Mouse (Mus musculus) midbrain, postnatal 0 days (tissue): ENCODE results near the gene T. TPM values are rescaled to one million over a fixed set of nuclear protein-coding genes. Genes with fewer than 3 reads are reported as not detected.
A peak's percentile ranks its signal among the peaks of the same experiment; 100 is the strongest.

Source experiments
- ATAC-seq: fragments of 200-750 bp; cut with Nextera tagmentation; 2 replicates; pipeline ENCODE4 v1.8.0; 2017; ENCODE audit warnings: moderate number of reproducible peaks, mild to moderate bottlenecking, moderate TSS enrichment, moderate library complexity; ENCODE audit not compliant: low FRiP score
- DNase-seq: peaks from one replicate; pipeline ENCODE4 v3.0.0-alpha.2; 2015; ENCODE audit warnings: low spot score
- H3K27ac ChIP-seq: fragments of 300-500 bp; sonication (generic); 2 replicates; pipeline ENCODE4 v1.5.1; 2014; ENCODE audit warnings: low read depth, mild to moderate bottlenecking, low read length, mixed read lengths
- H3K27me3 ChIP-seq: fragments of 300-500 bp; sonication (generic); 2 replicates; pipeline ENCODE4 v1.6.1; 2014; ENCODE audit warnings: low read length, control low read depth, mixed read lengths; ENCODE audit not compliant: insufficient read depth
- H3K36me3 ChIP-seq: fragments of 300-500 bp; sonication (generic); 2 replicates; pipeline ENCODE4 v1.6.1; 2014; ENCODE audit warnings: low read length, control low read depth, mixed read lengths; ENCODE audit not compliant: insufficient read depth
- H3K4me1 ChIP-seq: fragments of 300-500 bp; sonication (generic); 2 replicates; pipeline ENCODE4 v1.6.1; 2014; ENCODE audit warnings: mild to moderate bottlenecking, control low read depth, antibody characterized with exemption, low read length, mixed read lengths; ENCODE audit not compliant: insufficient read depth
- H3K4me2 ChIP-seq: fragments of 300-500 bp; sonication (generic); 2 replicates; pipeline ENCODE4 v1.6.1; 2014; ENCODE audit warnings: low read depth, mild to moderate bottlenecking, low read length, mixed read lengths; ENCODE audit not compliant: poor library complexity, severe bottlenecking
- H3K4me3 ChIP-seq: fragments of 300-500 bp; sonication (generic); 2 replicates; pipeline ENCODE4 v1.5.1; 2014; ENCODE audit warnings: low read depth, mild to moderate bottlenecking, low read length, moderate library complexity
- H3K9ac ChIP-seq: fragments of 300-500 bp; sonication (generic); replicated peaks from 2 replicates; pipeline ENCODE4 v1.6.1; 2014; ENCODE audit warnings: mild to moderate bottlenecking, low read length, moderate library complexity, mixed read lengths; ENCODE audit not compliant: poor library complexity, severe bottlenecking
- H3K9me3 ChIP-seq: fragments of 300-500 bp; sonication (generic); 2 replicates; pipeline ENCODE4 v1.6.1; 2016; ENCODE audit warnings: low read length, control low read depth
- CTCF ChIP-seq: IDR thresholded peaks from 2 replicates; pipeline ENCODE4 v1.5.1; 2016; ENCODE audit warnings: antibody characterized with exemption, mild to moderate bottlenecking
- WGBS: fragments of 180-500 bp; shearing (Covaris S2); extraction: QIAGEN DNeasy Blood & Tissue Kit; methylation state at CpG from one replicate; pipeline ENCODE4 v1.1.7; 2014; 5-methylcytosine and 5-hydroxymethylcytosine counted together
- polyA plus RNA-seq: library from polyadenylated mRNA; unstranded; fragments of >200 nt; fragmentation: Nextera tagmentation; extraction: Ambion mirVana; gene quantifications from 2 replicates; pipeline ENCODE4 v1.2.1, GENCODE M21; 2015
- total RNA-seq: library from RNA; depleted of rRNA; stranded (reverse); fragments of >200 nt; gene quantifications from 2 replicates; pipeline ENCODE4 v1.2.3, GENCODE M21; 2014

The T gene
- total and polyA plus RNA-seq, 2 experiments from 2014 or later = 0.11 to 0.35 TPM

GRCm38 (mm10) chr17:8421517-8421916, 12.7 kb upstream of the T start:
- H3K9ac ChIP-seq = no peak overlapping the region
- no peak for TF ChIP-seq CTCF
- no peaks in the 10 kb centered on the region for H3K36me3 ChIP-seq
- H3K27ac ChIP-seq = no peak overlapping the region
- no peaks in the 10 kb centered on the region for H3K9me3 ChIP-seq
- 60% methylated on average over 5 of the region's 5 CpGs for WGBS
- no peaks in the 10 kb centered on the region for H3K27me3 ChIP-seq
- no peak overlapping the region for H3K4me3 ChIP-seq
- ATAC-seq (no peak), DNase-seq (no peak)
- no peak overlapping the region for H3K4me2 ChIP-seq
- H3K4me1 ChIP-seq = no peaks in the 10 kb centered on the region

DNA sequence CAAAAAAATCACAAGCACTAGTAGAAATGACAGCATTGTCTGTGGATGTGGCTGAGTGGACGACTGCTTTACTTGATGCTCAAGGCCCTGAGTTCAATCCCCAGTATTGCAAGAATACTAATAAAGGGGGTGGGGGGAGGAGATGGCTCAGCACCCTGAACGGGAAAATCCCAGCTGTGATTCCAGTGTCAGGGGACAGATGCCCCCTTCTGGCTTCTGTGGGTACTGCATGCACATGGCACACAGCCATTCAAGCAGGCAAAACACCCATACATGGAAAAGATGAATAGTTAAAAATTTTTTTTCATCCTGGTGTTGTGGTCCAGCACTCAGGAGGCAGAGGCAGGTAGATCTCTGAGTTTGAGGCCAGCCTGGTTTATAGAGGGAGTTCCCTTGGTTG, 10.9 kb upstream of the T start:
- H3K4me1 ChIP-seq = no peaks in the 10 kb centered on the region
- WGBS = 38% methylated on average over 2 of the region's 2 CpGs
- H3K27ac ChIP-seq = no peak overlapping the region
- no peak overlapping the region for H3K4me2 ChIP-seq
- no peak overlapping the region for H3K4me3 ChIP-seq
- no peak overlapping the region for H3K9ac ChIP-seq
- no peaks in the 10 kb centered on the region for H3K9me3 ChIP-seq
- ATAC-seq (no peak), DNase-seq (peak; percentile 26)
- 0 out of 2 replicates have a peak, but pooled peaks cover 6% of the 10 kb centered on the region for H3K27me3 ChIP-seq
- H3K36me3 ChIP-seq = no peaks in the 10 kb centered on the region
- TF ChIP-seq CTCF = peak; percentile 70

GRCm38 (mm10) chr17:8429436-8429835, 4.8 kb upstream of the T start:
- H3K4me2 ChIP-seq = no peak overlapping the region
- no peaks in the 10 kb centered on the region for H3K36me3 ChIP-seq
- peaks cover 64% of the 10 kb centered on the region for H3K27me3 ChIP-seq
- H3K4me3 ChIP-seq = no peak overlapping the region
- DNase-seq (no peak), ATAC-seq (no peak)
- H3K4me1 ChIP-seq = peaks cover 9% of the 10 kb centered on the region; the same call in 1 of the 2 replicates
- H3K9me3 ChIP-seq = no peaks in the 10 kb centered on the region
- H3K9ac ChIP-seq = no peak overlapping the region
- TF ChIP-seq CTCF = no peak
- WGBS = 1% methylated on average over 16 of the region's 16 CpGs
- H3K27ac ChIP-seq = no peak overlapping the region

DNA sequence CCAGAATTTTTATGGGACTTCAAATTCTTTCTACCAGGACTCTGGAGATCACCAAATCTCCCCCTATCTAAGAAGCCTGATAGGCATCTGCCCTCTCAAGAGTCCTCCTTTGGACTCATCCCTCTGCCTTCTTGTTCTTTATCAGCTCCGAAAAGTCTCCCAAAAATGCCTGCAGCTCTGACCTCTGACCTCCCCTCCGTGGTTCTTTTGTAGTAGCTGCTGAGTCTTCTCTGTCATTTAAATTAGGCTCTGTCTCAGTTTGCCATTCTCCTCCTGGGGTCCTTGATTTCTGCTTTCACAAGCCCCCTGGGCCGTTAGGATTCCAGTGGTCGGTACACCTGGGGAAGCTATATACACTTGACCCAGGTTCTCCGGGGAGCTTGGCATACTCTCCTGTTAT, 4.3 kb upstream of the T start:
- 3% methylated on average over 5 of the region's 5 CpGs for WGBS
- no peaks in the 10 kb centered on the region for H3K36me3 ChIP-seq
- no peak overlapping the region for H3K4me2 ChIP-seq
- ATAC-seq (no peak), DNase-seq (no peak)
- H3K9me3 ChIP-seq = no peaks in the 10 kb centered on the region
- H3K27me3 ChIP-seq = peaks cover 68% of the 10 kb centered on the region
- peaks cover 9% of the 10 kb centered on the region; the same call in 1 of the 2 replicates for H3K4me1 ChIP-seq
- no peak overlapping the region for H3K27ac ChIP-seq
- no peak for TF ChIP-seq CTCF
- H3K4me3 ChIP-seq = no peak overlapping the region
- no peak overlapping the region for H3K9ac ChIP-seq

DNA sequence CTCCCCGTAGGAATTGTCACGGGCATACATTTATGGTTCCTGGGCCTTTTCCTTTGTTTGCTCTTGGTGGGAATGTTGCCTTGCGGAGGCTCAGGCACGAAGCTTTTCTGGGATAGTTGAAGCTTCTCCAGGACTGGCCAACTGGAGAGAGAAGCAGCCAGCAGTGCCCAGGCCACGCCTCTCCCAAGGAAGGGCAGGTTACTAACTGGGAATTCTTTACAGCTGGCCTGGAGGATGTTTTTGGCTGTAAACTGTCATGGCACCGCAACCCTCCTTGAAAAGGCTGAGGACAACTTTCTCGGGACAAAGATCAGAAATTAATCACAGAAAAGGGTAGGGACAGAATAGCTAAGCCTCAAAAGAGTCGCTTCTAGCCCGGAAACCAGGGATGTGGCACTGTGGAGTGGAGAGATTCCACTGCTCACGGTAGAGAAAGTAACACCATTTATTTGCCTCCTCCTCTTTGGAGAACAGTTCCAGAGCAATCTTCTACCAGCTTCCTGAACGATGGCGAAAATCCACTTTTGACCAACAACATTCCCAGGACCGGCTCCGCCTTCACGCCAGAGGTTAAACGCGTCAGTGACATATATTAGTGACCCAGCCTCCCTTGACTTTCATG, 1.9 kb upstream of the T start:
- Histone ChIP-seq H3K4me2 (no peak overlapping the region), H3K27me3 (peaks cover 91% of the 10 kb centered on the region), H3K9ac (no peak overlapping the region), H3K36me3 (no peaks in the 10 kb centered on the region), H3K4me1 (peaks cover 9% of the 10 kb centered on the region; the same call in 1 of the 2 replicates), H3K27ac (no peak overlapping the region), H3K4me3 (no peak overlapping the region), H3K9me3 (no peaks in the 10 kb centered on the region)
- DNase-seq = no peak
- no peak for ATAC-seq
- 4% methylated on average over 17 of the region's 17 CpGs for WGBS
- TF ChIP-seq CTCF = no peak

GRCm38 (mm10) chr17:8433121-8433977, 874 bp upstream of the T start:
- ATAC-seq (no peak), DNase-seq (no peak)
- Histone ChIP-seq H3K36me3 (no peaks in the 10 kb centered on the region), H3K9me3 (no peaks in the 10 kb centered on the region), H3K9ac (no peak overlapping the region), H3K4me1 (peaks cover 9% of the 10 kb centered on the region; the same call in 1 of the 2 replicates), H3K4me3 (peak overlapping the region; percentile 26), H3K4me2 (peak overlapping the region; percentile 47), H3K27ac (no peak overlapping the region), H3K27me3 (peaks cover 93% of the 10 kb centered on the region)
- 1% methylated on average over 52 of the region's 52 CpGs for WGBS
- TF ChIP-seq CTCF = no peak
